Mouse (Mus musculus) midbrain, postnatal 0 days (tissue): ENCODE measurements around the gene Smad6. TPM values are rescaled to one million over a fixed set of nuclear protein-coding genes. Genes with fewer than 3 reads are reported as not detected.

Experiments used
- ATAC-seq: fragments of 200-750 bp; cut with Nextera tagmentation; 2 replicates; pipeline ENCODE4 v1.8.0; 2017; ENCODE audit warnings: moderate number of reproducible peaks, mild to moderate bottlenecking, moderate TSS enrichment, moderate library complexity; ENCODE audit not compliant: low FRiP score
- DNase-seq: peaks from one replicate; pipeline ENCODE4 v3.0.0-alpha.2; 2015; ENCODE audit warnings: low spot score
- H3K27ac ChIP-seq: fragments of 300-500 bp; sonication (generic); 2 replicates; pipeline ENCODE4 v1.5.1; 2014; ENCODE audit warnings: low read depth, mild to moderate bottlenecking, low read length, mixed read lengths
- H3K27me3 ChIP-seq: fragments of 300-500 bp; sonication (generic); 2 replicates; pipeline ENCODE4 v1.6.1; 2014; ENCODE audit warnings: low read length, control low read depth, mixed read lengths; ENCODE audit not compliant: insufficient read depth
- H3K36me3 ChIP-seq: fragments of 300-500 bp; sonication (generic); 2 replicates; pipeline ENCODE4 v1.6.1; 2014; ENCODE audit warnings: low read length, control low read depth, mixed read lengths; ENCODE audit not compliant: insufficient read depth
- H3K4me1 ChIP-seq: fragments of 300-500 bp; sonication (generic); 2 replicates; pipeline ENCODE4 v1.6.1; 2014; ENCODE audit warnings: mild to moderate bottlenecking, control low read depth, antibody characterized with exemption, low read length, mixed read lengths; ENCODE audit not compliant: insufficient read depth
- H3K4me2 ChIP-seq: fragments of 300-500 bp; sonication (generic); 2 replicates; pipeline ENCODE4 v1.6.1; 2014; ENCODE audit warnings: low read depth, mild to moderate bottlenecking, low read length, mixed read lengths; ENCODE audit not compliant: poor library complexity, severe bottlenecking
- H3K4me3 ChIP-seq: fragments of 300-500 bp; sonication (generic); 2 replicates; pipeline ENCODE4 v1.5.1; 2014; ENCODE audit warnings: low read depth, mild to moderate bottlenecking, low read length, moderate library complexity
- H3K9ac ChIP-seq: fragments of 300-500 bp; sonication (generic); replicated peaks from 2 replicates; pipeline ENCODE4 v1.6.1; 2014; ENCODE audit warnings: mild to moderate bottlenecking, low read length, moderate library complexity, mixed read lengths; ENCODE audit not compliant: poor library complexity, severe bottlenecking
- H3K9me3 ChIP-seq: fragments of 300-500 bp; sonication (generic); 2 replicates; pipeline ENCODE4 v1.6.1; 2016; ENCODE audit warnings: low read length, control low read depth
- CTCF ChIP-seq: IDR thresholded peaks from 2 replicates; pipeline ENCODE4 v1.5.1; 2016; ENCODE audit warnings: antibody characterized with exemption, mild to moderate bottlenecking
- WGBS: fragments of 180-500 bp; shearing (Covaris S2); extraction: QIAGEN DNeasy Blood & Tissue Kit; methylation state at CpG from one replicate; pipeline ENCODE4 v1.1.7; 2014; 5-methylcytosine and 5-hydroxymethylcytosine counted together
- polyA plus RNA-seq: library from polyadenylated mRNA; unstranded; fragments of >200 nt; fragmentation: Nextera tagmentation; extraction: Ambion mirVana; gene quantifications from 2 replicates; pipeline ENCODE4 v1.2.1, GENCODE M21; 2015
- total RNA-seq: library from RNA; depleted of rRNA; stranded (reverse); fragments of >200 nt; gene quantifications from 2 replicates; pipeline ENCODE4 v1.2.3, GENCODE M21; 2014

Smad6 gene
- total and polyA plus RNA-seq, 2 experiments from 2014 or later, result 1.2 to 10.4 TPM

- Histone ChIP-seq H3K9me3 (no peaks in the 10 kb centered on the region), H3K4me3 (no peak overlapping the region), H3K9ac (no peak overlapping the region), H3K27ac (no peak overlapping the region), H3K4me2 (no peak overlapping the region), H3K27me3 (peaks cover 32% of the 10 kb centered on the region), H3K36me3 (no peaks in the 10 kb centered on the region), H3K4me1 (0 out of 2 replicates have a peak, but pooled peaks cover 6% of the 10 kb centered on the region)
- DNase-seq (no peak), ATAC-seq (no peak)
- no peak for TF ChIP-seq CTCF
- 34% methylated on average over 7 of the region's 7 CpGs for WGBS
These were observed 5.8 kb downstream of the Smad6 start for GRCm38 (mm10) chr9:64016092-64016491.

GRCm38 (mm10) chr9:64014801-64015200 is 7.1 kb downstream of the Smad6 start:
- Histone ChIP-seq H3K4me1 (no peaks in the 10 kb centered on the region), H3K4me3 (no peak overlapping the region), H3K27ac (no peak overlapping the region), H3K4me2 (no peak overlapping the region), H3K27me3 (peaks cover 29% of the 10 kb centered on the region), H3K36me3 (no peaks in the 10 kb centered on the region), H3K9ac (no peak overlapping the region), H3K9me3 (no peaks in the 10 kb centered on the region)
- no peak for ATAC-seq
- WGBS, result 72% methylated on average over 6 of the region's 6 CpGs
- no peak for TF ChIP-seq CTCF
- DNase-seq, result no peak

DNA sequence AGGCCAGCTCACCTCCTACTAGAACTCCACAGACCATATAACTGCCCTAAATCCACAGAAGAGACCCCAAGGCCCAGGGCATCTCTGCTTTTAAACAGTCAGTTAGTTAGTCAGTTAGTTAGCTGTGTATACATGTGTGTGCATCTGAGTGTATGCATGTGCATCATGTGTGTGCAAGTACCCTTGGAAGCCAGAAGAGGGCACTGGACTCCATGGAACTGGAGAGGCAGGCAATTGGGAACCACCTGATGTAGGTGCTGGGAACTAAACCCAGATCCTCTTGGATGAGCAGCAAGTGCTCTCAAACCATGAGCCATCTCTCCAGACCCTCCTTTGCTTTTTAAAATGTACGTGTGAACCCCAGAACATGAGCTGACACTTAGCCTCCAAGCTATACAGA is 10.5 kb downstream of the Smad6 start:
- Histone ChIP-seq H3K9ac (no peak overlapping the region), H3K36me3 (no peaks in the 10 kb centered on the region), H3K4me2 (no peak overlapping the region), H3K4me1 (no peaks in the 10 kb centered on the region), H3K9me3 (no peaks in the 10 kb centered on the region), H3K27ac (no peak overlapping the region), H3K4me3 (no peak overlapping the region), H3K27me3 (peaks cover 4% of the 10 kb centered on the region; the same call in 1 of the 2 replicates)
- ATAC-seq (no peak), DNase-seq (no peak)
- WGBS, result 100% methylated on average over 1 of the region's 1 CpGs
- peak; percentile 37 for TF ChIP-seq CTCF

DNA sequence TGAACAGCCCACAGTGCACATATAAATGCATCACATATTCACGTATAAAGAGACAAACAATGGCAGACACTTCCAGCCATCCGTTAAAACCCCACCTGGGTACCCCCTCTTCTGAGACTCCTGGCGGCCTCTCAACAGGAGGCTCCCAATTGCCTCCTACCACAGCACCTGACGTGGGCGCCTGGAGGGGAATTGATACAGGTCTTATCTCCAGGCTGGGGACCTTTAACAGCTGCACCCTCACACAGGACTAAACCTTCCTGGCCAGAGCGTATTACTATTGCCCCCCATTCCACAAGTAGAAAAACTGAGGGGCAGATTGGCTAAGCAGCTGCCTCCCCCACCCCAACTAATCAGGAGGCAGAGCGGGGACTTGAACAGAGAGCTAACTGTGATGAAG is 18.9 kb downstream of the Smad6 start:
- Histone ChIP-seq H3K4me2 (no peak overlapping the region), H3K36me3 (no peaks in the 10 kb centered on the region), H3K27me3 (no peaks in the 10 kb centered on the region), H3K9me3 (no peaks in the 10 kb centered on the region), H3K4me1 (no peaks in the 10 kb centered on the region), H3K4me3 (no peak overlapping the region), H3K9ac (no peak overlapping the region), H3K27ac (no peak overlapping the region)
- 85% methylated on average over 7 of the region's 7 CpGs for WGBS
- DNase-seq (no peak), ATAC-seq (no peak)
- no peak for TF ChIP-seq CTCF

DNA sequence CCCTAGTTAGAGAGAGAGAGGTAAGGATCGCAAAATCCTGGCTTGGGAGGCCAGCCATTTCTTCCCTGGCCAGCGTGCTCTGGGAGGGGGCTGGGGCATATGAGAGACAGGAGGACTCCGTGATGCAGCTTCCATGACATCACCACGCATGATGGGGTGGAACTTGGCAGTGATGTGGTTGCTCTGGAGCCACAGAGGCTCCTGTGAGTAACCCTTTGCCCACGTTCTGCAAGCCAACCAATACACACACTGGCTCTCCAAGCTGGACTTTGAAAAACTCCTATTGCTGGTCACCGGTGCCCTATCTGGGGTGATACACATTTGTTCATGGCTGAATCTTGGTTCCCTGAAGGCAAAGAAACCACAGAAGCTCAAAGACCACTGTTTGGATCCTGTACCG is 20.8 kb downstream of the Smad6 start:
- no peaks in the 10 kb centered on the region for H3K27me3 ChIP-seq

DNA sequence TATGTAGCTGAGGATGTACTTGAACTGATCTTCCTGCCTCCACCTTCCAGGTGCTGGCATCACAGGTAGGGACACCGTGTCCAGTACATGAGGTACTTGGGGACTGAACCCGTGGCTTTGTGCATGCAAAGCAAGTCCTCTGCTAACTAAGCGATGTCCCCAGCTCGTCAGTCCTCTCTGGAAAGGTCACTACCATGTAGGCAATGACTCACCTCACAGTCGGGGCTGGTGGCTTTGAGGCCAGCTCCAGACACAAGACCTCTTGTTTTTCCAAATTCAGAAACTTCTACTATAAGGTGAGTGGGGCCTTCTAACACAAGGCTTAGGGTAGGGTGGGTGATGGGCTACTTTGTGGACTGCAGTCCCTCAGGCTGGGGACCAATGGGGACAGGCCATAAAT is 21.8 kb downstream of the Smad6 start:
- DNase-seq (no peak), ATAC-seq (no peak)
- Histone ChIP-seq H3K4me3 (no peak overlapping the region), H3K27me3 (no peaks in the 10 kb centered on the region), H3K36me3 (no peaks in the 10 kb centered on the region), H3K9ac (no peak overlapping the region), H3K27ac (no peak overlapping the region), H3K9me3 (no peaks in the 10 kb centered on the region), H3K4me2 (no peak overlapping the region), H3K4me1 (no peaks in the 10 kb centered on the region)
- no peak for TF ChIP-seq CTCF
- WGBS, result 98% methylated on average over 5 of the region's 5 CpGs

More for the DNA sequence above, 20.8 kb downstream of the Smad6 start:
- Histone ChIP-seq H3K4me3 (no peak overlapping the region), H3K9me3 (no peaks in the 10 kb centered on the region), H3K27ac (no peak overlapping the region), H3K9ac (no peak overlapping the region), H3K4me1 (no peaks in the 10 kb centered on the region), H3K36me3 (no peaks in the 10 kb centered on the region), H3K4me2 (no peak overlapping the region)
- no peak for ATAC-seq
- no peak for TF ChIP-seq CTCF
- WGBS, result 68% methylated on average over 7 of the region's 7 CpGs
- DNase-seq, result no peak
